Mouse (Mus musculus): Measurements from ENCODE around the gene Rtl6. TPM values are rescaled to one million over a fixed set of nuclear protein-coding genes. Genes with fewer than 3 reads are reported as not detected.

The Rtl6 gene
- polyA plus RNA-seq, 1 experiment, result not detected

DNA sequence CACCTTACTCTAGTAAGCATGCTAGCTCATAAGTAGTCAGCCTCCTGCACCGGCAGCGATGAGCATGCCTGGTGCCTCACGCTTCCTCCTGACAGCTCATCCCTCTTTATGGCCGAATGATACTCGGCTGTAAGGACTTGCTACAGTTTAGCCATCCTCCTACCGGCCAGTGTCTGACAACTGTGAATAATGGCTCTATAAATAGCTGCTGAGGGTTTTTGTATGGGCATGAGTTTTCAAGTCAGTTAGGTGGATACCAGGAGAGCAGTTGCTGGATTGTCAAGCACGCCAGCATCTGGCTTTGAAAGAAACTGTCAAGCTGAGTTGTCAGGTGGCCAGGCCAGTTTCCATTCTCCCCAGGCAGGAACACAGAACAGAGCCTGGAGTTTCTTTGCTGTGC is 52.7 kb downstream of the Rtl6 start:
- 56% methylated on average over 7 of the region's 7 CpGs for WGBS
- H3K27ac ChIP-seq (ENCODE audit: insufficient read depth, low read depth, low read length), result no peak overlapping the region
- H3K4me1 ChIP-seq (ENCODE audit: control insufficient read depth, insufficient read depth, low read length), result peaks cover 25% of the 10 kb centered on the region
- no peak for TF ChIP-seq CTCF (IDR thresholded peaks at IDR 0.05; ENCODE audit: insufficient read depth, low read depth, low read length)
- no peak for TF ChIP-seq POLR2A (IDR thresholded peaks at IDR 0.05; ENCODE audit: insufficient read depth, low read depth, low read length)
- H3K4me3 ChIP-seq (ENCODE audit: insufficient read depth, low read depth, low read length), result no peak overlapping the region

Other genes with a start within 250 kb of the Rtl6 start
- not detected in 2 replicates for gene Parvg, start 233.8 kb downstream of the Rtl6 start, polyA plus RNA-seq (2012; ENCODE audit: insufficient read depth, insufficient read length, low replicate concordance, missing spikeins)
- not detected in 2 replicates for gene Shisal1, start 110.7 kb downstream of the Rtl6 start, polyA plus RNA-seq (2012; ENCODE audit: insufficient read depth, insufficient read length, low replicate concordance, missing spikeins)
- gene Prr5, start 111.8 kb upstream of the Rtl6 start, polyA plus RNA-seq (2012; ENCODE audit: insufficient read depth, insufficient read length, low replicate concordance, missing spikeins), result not detected in 2 replicates
- gene Arhgap8, start 162.2 kb upstream of the Rtl6 start, polyA plus RNA-seq (2012; ENCODE audit: insufficient read depth, insufficient read length, low replicate concordance, missing spikeins), result not detected in 2 replicates

Data from olfactory bulb, adult 2 months (tissue).